Mouse (Mus musculus) stomach, postnatal 0 days (tissue): ENCODE measurements around the gene Zfp652.

ENCODE experiments used
- CTCF ChIP-seq: IDR thresholded peaks from 2 replicates; pipeline ENCODE4 v1.5.1; 2016; ENCODE audit warnings: antibody characterized with exemption, low read depth, mild to moderate bottlenecking, moderate library complexity
- EP300 ChIP-seq: optimal IDR thresholded peaks from 2 replicates; pipeline ENCODE3; 2016; ENCODE audit warnings: antibody characterized with exemption

DNA sequence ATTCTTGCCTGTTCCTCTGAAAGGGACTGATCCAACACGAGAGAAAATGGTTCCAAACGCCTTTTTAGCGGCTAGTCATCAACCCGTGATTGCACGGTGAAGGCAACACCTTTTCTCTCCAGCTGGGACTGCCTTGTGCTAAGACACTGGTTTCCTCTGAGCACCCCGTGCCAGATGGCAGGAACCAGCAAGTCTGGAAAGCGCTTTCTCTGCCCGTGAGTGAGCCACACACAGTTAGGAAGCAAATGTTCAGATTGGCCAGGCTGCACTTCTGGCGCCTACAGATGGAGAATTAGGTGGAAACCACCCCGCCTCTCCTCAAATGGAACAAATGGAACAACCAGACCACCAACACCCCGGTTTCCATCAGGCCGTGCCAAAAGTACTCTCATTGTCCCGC is 79.3 kb downstream of the Zfp652 start:
- no peak for TF ChIP-seq CTCF
- TF ChIP-seq EP300 = no peak
